Comparison of ENCODE assay signal across 7 mouse cellular contexts in the genomic region with DNA sequence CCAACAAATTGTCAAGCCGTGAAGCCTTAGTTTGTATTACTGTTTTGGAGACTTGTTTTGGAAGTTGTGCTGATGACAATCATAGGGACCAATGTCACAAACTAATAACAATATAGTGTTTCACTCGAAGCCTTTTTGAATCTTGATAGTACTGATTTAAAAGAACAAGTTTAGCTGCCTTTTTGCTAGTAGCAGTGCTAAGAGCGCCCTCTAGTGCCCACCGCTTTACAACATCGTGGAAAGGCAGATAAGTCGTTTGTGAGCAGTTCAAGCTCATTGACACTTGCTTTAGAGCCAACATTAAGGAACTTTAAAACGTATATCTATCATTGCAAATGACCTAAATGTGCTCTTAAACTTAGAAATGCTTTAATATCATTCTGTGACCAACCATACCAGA.
A peak's percentile ranks its signal among the peaks of the same experiment; 100 is the strongest.
DNase-seq lines count a peak whose midpoint lies in the region; TF ChIP-seq lines count a peak whose summit lies in the region.

No protein-coding gene starts in this region.

- no peak overlapping the region; the same call in 1 of the 2 replicates for H3K4me2 ChIP-seq in CH12.LX (ENCODE audit: insufficient read depth, low read depth, poor library complexity, severe bottlenecking)

- no peak for TF ChIP-seq EP300 in CH12.LX (IDR thresholded peaks at IDR 0.05; ENCODE audit: low read length)

- H3K36me3 ChIP-seq in CH12.LX (replicated peaks in 1 of 2; ENCODE audit: control insufficient read depth in 1 of 2, insufficient read depth in 1 of 2, low read length in 1 of 2), result no peaks in the 10 kb centered on the region

- dilution Hi-C loops in CH12.LX (cut with MboI; ENCODE audit: extremely low pct_ligation_motif_present, extremely low pct_unique_long_range_greater_than_20kb, low sequenced_read_pairs), result no loop called here

- no peak overlapping the region for H3K9ac ChIP-seq in CH12.LX (ENCODE audit: insufficient read depth, low read depth)

- TF ChIP-seq CTCF in CH12.LX (conservative IDR thresholded peaks at IDR 0.05 in 1 of 2, IDR thresholded peaks at IDR 0.05 in 1 of 2; ENCODE audit: low read depth in 2 of 2, low read length in 2 of 2), result peak; percentile 78 to 81
- peak; percentile 97 for TF ChIP-seq CTCF in layer of hippocampus, adult 2 months (conservative IDR thresholded peaks at IDR 0.05)

- no peaks in the 10 kb centered on the region for H3K9me3 ChIP-seq in CH12.LX (replicated peaks; ENCODE audit: low read length)

- TF ChIP-seq RAD21 in CH12.LX (IDR thresholded peaks at IDR 0.05; ENCODE audit: low read depth, low read length), result peak; percentile 84

- H3K79me2 ChIP-seq in CH12.LX (replicated peaks; ENCODE audit: control insufficient read depth, extremely low read depth, insufficient read depth, poor library complexity, severe bottlenecking), result no peaks in the 10 kb centered on the region

- no peak overlapping the region for H3K27ac ChIP-seq in CH12.LX (ENCODE audit: insufficient read depth, low read depth)
- no peak overlapping the region for H3K27ac ChIP-seq in layer of hippocampus, adult 2 months

- H3K4me3 ChIP-seq in CH12.LX (replicated peaks in 1 of 3; ENCODE audit: low read depth in 2 of 3, low read length in 2 of 3, poor library complexity in 1 of 3), result no peak overlapping the region
- no peak overlapping the region; the same call in 1 of the 2 replicates for H3K4me3 ChIP-seq in layer of hippocampus, adult 2 months

- in situ Hi-C loops in CH12.LX (cut with MboI; ENCODE audit: low pct_ligation_motif_present, low pct_unique_long_range_greater_than_20kb, low sequenced_read_pairs), result no loop called here

- no peaks in the 10 kb centered on the region for H3K27me3 ChIP-seq in CH12.LX (replicated peaks)

- no peak for TF ChIP-seq POLR2A in CH12.LX (IDR thresholded peaks at IDR 0.05; ENCODE audit: low read depth, low read length)

- peaks cover 0 to 2% of the 10 kb centered on the region in 2 experiments; a peak in 1 of 4 replicates for H3K4me1 ChIP-seq in CH12.LX (ENCODE audit: control insufficient read depth in 1 of 2, insufficient read depth in 2 of 2)

- intact Hi-C loops in gastrocnemius, postnatal 36 days (cut with DNase I), result no loop called here

- DNase-seq in CH12.LX (ENCODE audit: extremely low read depth), result peak; percentile 78
- DNase-seq in adipocyte (ENCODE audit: low spot score), result peak; percentile 83
- peak; percentile 90 for DNase-seq in embryo, embryonic 10 days (ENCODE audit: low spot score)
- DNase-seq in gastrocnemius, postnatal 36 days, result peak; percentile 19 to 47
- peak; percentile 63 to 81 for DNase-seq in layer of hippocampus, adult 2 months (ENCODE audit: low spot score in 2 of 2)
- peak; percentile 52 for DNase-seq in lung, postnatal 25 days (ENCODE audit: low spot score)
- peak; percentile 69 for DNase-seq in right cerebral cortex, postnatal 25 days

TF ChIP-seq in CH12.LX, 34 proteins besides CTCF, POLR2A, EP300 and RAD21:
- TF ChIP-seq ZC3H11A (IDR thresholded peaks at IDR 0.05; ENCODE audit: low read depth, low read length) (peak; percentile 7; the same call in 1 of the 2 replicates), SIN3A (IDR thresholded peaks at IDR 0.05; ENCODE audit: low read length) (no peak), ZNF384 (IDR thresholded peaks at IDR 0.05; ENCODE audit: low read depth, low read length) (no peak), ETS1 (conservative IDR thresholded peaks at IDR 0.05; ENCODE audit: low read depth, low read length) (no peak), POLR2AphosphoS2 (IDR thresholded peaks at IDR 0.05; ENCODE audit: low read depth, low read length) (no peak), CHD2 (IDR thresholded peaks at IDR 0.05; ENCODE audit: low read length) (no peak), SMC3 (IDR thresholded peaks at IDR 0.05; ENCODE audit: low read depth, low read length) (peak; percentile 79), E2F4 (IDR thresholded peaks at IDR 0.05; ENCODE audit: insufficient replicate concordance, low read depth, low read length) (no peak), TBP (conservative IDR thresholded peaks at IDR 0.05; ENCODE audit: low read depth, low read length) (no peak), MAX (IDR thresholded peaks at IDR 0.05; ENCODE audit: low read length) (0 out of 2 replicates have a peak, but pooled peaks have one; percentile 20), CHD1 (IDR thresholded peaks at IDR 0.05; ENCODE audit: low read depth, low read length) (no peak), ZKSCAN1 (IDR thresholded peaks at IDR 0.05; ENCODE audit: borderline replicate concordance, low read depth, low read length) (no peak), ELF1 (IDR thresholded peaks at IDR 0.05; ENCODE audit: low read depth, low read length) (no peak)

Comparison
In these comparisons a context has a peak if more than half of its experiments do, and no peak if none do; other contexts are left out.
1. DNase-seq: peak in every context shown above with its lines; median percentile 90 in embryo, embryonic 10 days; 83 in adipocyte; 78 in CH12.LX; 72 in layer of hippocampus, adult 2 months; 69 in right cerebral cortex, postnatal 25 days; 52 in lung, postnatal 25 days; 33 in gastrocnemius, postnatal 36 days.